Mouse (Mus musculus): ENCODE data around the gene Actl11. TPM values are rescaled to one million over a fixed set of nuclear protein-coding genes. Genes with fewer than 3 reads are reported as not detected.

Actl11 gene
- not detected for total RNA-seq (2023)

DNA sequence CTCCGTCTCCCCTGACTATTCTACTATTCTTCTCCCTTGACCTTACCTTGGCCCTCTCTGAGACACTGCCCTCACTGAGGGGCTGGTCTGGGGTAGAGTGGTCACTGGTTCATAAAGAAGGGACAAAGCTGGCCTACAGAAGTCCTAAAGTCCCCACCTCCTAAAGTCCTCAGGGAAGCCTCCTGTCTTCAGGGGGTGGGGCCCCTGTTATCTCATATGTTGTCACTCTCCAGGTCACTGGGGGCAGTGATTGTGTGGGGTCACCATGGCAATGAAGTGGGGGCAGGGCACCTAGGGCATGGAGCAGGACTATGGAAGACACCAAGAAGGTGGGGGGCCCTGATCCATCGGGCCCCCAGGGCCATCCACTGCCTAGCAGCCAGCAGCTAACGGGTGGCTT is at the start of gene Actl11:
Gene Actl11 (plus strand): TSS at position 301 of the 400 bp plus-strand sequence.

DNA sequence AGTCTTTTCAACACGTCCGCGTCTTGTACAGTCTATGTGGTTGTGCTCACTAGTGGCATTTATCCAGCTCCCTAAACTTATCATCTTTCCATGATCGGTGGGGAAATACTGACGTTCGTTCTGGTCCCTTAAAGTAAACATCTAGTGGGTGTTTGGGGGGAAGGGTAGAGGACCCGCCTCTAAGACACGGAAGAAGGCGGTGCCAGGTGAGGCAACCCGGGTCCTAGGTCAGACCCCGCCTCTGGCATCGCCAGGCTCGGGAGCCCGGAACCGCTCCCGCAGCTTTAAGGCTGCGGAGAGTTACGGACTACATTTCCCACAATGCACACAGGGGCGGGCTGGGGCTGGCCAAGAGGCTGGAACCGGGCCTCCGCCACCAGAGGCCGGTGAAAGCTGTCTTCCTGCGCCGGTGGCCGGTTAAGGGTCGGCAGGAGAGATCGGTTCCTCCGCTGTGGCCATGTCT is 40.4 kb upstream of the Actl11 start, which contains the start of gene Mon1a:
Gene Mon1a (plus strand): TSS at position 348 of the 463 bp plus-strand sequence.

DNA sequence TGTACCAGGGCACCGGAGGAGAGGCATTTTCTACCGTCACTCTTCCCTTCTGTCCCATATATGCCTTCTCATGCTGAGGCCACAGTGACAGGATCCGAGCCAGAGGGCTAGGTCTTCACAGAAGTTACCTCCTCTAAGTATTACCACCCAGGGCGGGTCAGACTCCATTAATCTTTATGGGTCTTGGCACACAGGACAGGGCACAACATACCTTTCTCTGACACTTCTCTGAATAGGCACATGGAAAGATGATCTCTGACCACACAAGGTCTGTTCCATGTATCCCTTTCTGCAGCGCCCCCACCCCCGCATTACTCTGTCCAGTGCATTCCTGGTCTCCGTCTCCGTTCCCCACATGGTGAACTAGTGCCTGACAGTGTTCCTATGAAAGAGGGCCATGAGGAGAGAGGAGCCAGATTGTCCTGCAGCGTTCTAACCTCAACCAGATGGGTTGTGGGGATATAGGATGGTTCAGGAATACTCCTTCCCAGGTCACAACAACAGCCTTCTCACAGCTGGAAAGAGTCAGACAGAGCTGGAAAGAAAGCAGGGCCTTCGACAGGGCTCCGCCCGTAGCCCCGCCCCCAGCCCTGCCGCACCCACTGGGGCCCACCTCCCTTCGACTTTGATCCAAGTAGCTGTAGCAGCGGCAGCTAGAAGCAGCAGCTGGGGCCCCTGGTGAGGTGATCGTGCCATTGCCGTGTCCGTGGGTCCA is 21.9 kb upstream of the Actl11 start, which contains the start of gene Mst1r:
Gene Mst1r (plus strand): TSS at position 622 of the 715 bp plus-strand sequence.

DNA sequence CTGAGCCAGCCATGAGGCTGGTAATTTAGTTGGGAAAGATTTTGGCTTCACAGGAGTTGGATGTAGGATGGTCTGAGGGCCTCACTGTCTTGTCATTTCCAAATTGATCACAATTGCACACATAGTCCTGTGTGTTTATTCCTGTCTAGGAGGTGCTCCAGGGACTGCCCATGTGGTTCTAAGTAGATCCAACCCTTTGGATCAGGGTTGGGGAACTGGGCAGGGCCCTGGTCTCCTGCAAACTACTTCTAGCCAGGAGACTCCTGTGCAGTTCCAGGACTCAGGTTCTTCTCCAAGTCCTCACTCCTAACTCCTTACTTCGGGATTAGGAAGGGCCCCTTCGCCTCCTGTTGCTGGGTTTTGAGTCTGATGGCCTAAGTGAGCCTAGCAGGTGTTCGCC is 7.1 kb downstream of the Actl11 start, which contains the start of gene Camkv:
Gene Camkv (plus strand): TSS at position 301 of the 400 bp plus-strand sequence.

DNA sequence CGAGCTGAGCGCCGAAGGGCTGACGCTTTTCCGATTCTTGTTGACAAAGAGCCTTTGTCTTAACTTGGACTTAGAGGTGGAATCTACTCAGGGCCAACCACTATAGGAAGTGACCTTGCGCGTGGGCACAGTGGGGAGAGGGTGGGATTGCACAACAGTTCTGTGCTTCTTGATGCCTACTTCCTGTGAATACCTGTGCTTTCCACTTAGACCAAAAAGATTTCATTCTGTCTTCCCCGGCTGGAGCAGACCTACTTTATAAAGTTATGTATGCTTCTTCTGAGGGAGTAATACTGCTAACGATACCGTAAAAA is 21.6 kb downstream of the Actl11 start, which contains the start of gene Traip:
Gene Traip (plus strand): TSS at position 215 of the 314 bp plus-strand sequence.

DNA sequence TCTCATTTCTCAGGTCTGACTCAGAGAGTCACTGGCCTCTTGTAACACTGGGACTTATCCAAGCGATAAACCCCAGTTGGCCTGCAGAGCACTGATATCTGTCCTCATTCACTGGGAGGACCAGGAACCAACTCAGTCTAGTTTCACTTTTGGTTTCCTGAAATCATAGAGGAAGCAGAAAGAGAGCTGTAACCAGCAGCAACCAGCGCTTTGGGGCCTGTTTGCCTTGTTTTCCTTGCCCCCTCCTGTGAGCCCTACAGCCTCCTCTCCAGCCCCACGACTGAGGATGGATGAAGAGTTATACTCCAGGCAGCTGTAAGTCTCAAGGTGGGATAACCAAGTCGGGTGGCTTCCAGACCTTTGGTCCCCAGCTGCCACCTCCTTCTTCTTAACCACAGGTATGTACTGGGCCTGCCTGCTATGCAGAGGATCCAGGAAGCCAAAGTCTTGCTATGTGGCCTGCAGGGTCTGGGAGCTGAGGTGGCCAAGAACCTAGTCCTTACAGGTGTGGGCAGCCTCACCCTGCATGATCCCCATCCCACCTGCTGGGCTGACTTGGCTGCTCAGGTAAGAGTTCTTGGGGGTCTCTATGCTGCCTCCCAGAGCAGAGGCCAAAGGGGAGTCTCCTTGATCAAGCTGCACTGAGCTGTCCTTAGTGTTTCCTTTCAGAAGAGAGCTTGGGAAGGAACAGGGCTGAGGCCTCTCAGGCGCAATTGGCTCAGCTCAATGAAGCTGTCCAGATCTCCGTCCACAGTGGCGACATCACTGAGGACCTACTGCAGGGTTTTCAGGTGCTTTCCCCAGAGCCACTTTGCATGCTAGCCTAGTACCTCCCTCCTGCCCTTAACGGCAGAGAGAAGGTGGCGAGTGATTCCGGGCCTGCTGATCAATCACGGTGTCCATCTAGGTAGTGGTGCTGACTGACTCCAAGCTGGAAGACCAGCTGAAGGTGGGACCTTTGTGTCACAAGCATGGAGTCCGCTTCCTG is 47.4 kb downstream of the Actl11 start, which contains the start of gene Uba7:
Gene Uba7 (plus strand): TSS at position 107 of the 988 bp plus-strand sequence.

Other genes starting within 250 kb of the Actl11 start
- not detected for gene Gnat1, start 248.8 kb upstream of the Actl11 start, total RNA-seq (2023)
- gene Sema3f, start 218.0 kb upstream of the Actl11 start, total RNA-seq (2023): under 1 TPM in 1 of 2 experiments, not detected in 1; 0.53 TPM
- gene Rbm5, start 157.5 kb upstream of the Actl11 start, total RNA-seq (2023): 100 to 1,000 TPM; 165 to 173 TPM
- 10 to 100 TPM; 57.7 to 60.7 TPM for gene Rbm6, start 55.2 kb upstream of the Actl11 start, total RNA-seq (2023)
- 10 to 100 TPM in 1 of 2 experiments, 1 to 10 TPM in 1; 9.4 to 11.4 TPM for gene Mon1a, start 40.3 kb upstream of the Actl11 start, total RNA-seq (2023)
- 1 to 10 TPM; 1.1 to 3.0 TPM for gene Mst1r, start 21.6 kb upstream of the Actl11 start, total RNA-seq (2023)
- gene Camkv, start 7.2 kb downstream of the Actl11 start, total RNA-seq (2023): not detected
- 10 to 100 TPM; 13.2 to 15.8 TPM for gene Traip, start 21.7 kb downstream of the Actl11 start, total RNA-seq (2023)
- gene Uba7, start 47.0 kb downstream of the Actl11 start, total RNA-seq (2023): 10 to 100 TPM; 69.2 to 70.8 TPM
- gene Gm20661, start 54.6 kb downstream of the Actl11 start, total RNA-seq (2023): not detected
- gene Inka1, start 57.4 kb downstream of the Actl11 start, total RNA-seq (2023): 1 to 10 TPM; 1.9 to 3.2 TPM
- under 1 TPM in 1 of 2 experiments, not detected in 1; 0.42 TPM for gene Cdhr4, start 64.0 kb downstream of the Actl11 start, total RNA-seq (2023)
- gene Gm20662, start 67.9 kb downstream of the Actl11 start, total RNA-seq (2023): not detected
- 100 to 1,000 TPM; 111 to 126 TPM for gene Ip6k1, start 74.0 kb downstream of the Actl11 start, total RNA-seq (2023)
- 10 to 100 TPM; 20.3 to 21.2 TPM for gene Gmppb, start 120.8 kb downstream of the Actl11 start, total RNA-seq (2023)
- gene Amigo3, start 124.7 kb downstream of the Actl11 start, total RNA-seq (2023): 1 to 10 TPM; 3.6 to 4.7 TPM
- gene Mst1, start 152.0 kb downstream of the Actl11 start, total RNA-seq (2023): under 1 TPM in 1 of 2 experiments, not detected in 1; 0.20 TPM
- 10 to 100 TPM; 61.5 to 70.0 TPM for gene Rnf123, start 154.9 kb downstream of the Actl11 start, total RNA-seq (2023)
- gene Apeh, start 166.1 kb downstream of the Actl11 start, total RNA-seq (2023): 10 to 100 TPM; 43.3 to 53.5 TPM

Data from neutrophil, adult 59 days (primary cell).